Mouse (Mus musculus) telencephalon, adult 2 months (tissue): ENCODE results near the gene Sorbs1.

ENCODE experiments used
- DNase-seq: peaks from one replicate; pipeline ENCODE4 v3.0.0-alpha.2; 2011; ENCODE audit warnings: low read depth, low spot score

Sorbs1 gene

DNA sequence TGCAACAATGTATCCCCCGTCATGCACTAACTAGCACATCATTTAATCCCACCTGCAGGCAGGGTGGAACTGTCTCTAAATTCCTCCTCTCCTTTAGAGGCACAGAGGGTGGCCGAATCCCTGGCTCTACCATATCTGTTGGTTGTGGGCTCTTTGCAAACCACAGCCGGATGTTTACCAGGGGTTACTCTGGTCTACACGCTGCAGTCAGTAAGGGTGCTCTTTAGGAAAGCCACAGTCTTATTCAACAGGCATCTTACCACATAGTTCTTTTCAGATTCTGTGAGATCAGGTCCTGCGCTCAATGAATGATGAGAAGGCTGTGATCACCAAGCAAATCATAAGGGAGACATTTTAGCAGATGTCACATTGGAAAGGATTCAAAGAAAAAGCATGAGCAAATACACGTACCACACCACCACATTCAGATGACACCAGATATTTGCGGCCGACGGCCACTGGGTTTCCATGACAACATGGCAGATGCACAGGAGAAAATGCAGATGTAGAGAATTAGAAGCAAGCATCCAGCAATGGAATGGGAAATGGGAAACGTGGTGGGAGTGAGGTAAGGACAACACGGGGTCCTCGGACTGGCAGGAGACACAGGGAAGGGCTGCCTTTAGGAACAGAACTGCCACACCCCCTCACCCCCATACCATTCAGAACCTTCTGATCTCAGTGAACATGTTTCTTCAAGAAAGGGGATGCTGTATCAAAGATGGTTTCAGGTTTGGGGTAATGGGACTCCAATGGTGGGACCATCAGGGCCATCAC lies 213.4 kb downstream of the Sorbs1 start:
- DNase-seq, result no peak

DNA sequence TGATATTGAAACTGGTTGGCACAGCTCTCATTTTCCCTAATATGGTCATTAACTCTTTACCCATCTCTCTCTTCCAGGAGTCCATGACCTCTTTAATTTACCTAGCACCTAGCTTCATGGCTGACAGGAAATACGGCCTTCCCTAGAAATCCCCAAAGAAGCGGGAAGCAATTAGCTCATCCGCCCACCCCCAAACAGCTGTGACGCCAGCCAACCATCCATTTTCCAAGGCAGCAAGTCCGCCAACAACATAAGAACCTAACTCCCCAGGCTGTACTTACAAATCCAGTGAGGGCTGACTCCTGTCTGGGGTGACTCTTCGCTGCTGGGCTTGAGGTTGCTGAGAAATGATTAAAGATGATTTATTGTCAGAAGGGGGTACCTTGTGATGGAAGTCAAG lies 214.4 kb downstream of the Sorbs1 start:
- no peak for DNase-seq

- peak; percentile 95 for DNase-seq
Observed at GRCm38 (mm10) chr19:40298574-40298973, 215.0 kb downstream of the Sorbs1 start.

DNA sequence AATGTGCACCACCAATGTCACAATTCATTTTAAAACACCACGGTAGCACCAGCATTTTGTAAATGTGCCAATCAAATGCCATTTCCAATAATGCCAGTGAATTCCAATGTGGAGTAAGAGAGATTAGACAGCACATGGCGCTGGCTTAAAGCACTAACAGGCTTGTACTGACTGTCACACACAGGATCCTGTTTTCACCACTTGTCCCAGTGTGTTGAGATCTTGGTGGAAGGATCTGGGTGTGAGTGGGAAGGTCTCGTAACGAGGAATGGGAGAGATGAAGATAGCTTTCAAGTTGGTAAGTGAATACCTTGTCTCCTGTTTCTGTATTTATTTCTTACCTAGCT lies 215.8 kb downstream of the Sorbs1 start:
- DNase-seq, result no peak

DNA sequence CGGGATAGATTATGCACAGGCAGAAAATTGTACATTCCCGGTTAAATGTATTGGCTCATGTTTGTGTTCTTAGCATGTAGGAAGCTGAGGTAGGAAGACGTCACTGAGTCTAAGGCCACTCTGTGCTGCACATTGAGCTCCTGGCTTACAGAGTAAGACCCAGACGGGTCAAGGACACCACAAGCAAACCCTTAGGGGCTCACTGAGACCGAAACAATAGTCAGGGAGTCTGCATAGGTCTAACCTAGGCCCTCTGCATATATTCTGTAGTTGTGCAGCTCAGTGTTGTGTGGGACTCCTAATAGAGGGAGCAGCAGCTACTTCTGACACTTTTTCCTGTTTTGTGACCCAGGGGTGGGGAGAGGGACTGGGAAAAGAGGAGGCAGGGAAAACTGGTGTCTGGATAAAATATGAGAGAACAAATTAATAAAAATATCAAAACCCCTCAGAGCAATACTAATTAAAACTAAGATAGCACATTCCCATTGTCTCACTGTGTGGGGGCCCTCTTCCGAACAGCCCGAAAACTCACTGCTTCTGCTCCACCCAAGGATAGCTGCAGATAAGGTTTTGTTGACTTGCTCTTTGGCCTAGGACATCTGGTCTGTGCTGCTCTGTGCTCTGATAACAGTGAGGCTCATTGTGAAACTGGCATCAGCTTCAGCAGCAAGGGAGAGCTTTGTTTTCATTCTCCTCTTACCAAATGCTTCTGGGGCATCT lies 216.3 kb downstream of the Sorbs1 start:
- DNase-seq, result no peak

- DNase-seq, result no peak
Observed at GRCm38 (mm10) chr19:40294231-40294630, 219.3 kb downstream of the Sorbs1 start.

- DNase-seq, result no peak
Observed at GRCm38 (mm10) chr19:40293791-40294190, 219.8 kb downstream of the Sorbs1 start.

GRCm38 (mm10) chr19:40290099-40290724 lies 223.4 kb downstream of the Sorbs1 start:
- no peak for DNase-seq

GRCm38 (mm10) chr19:40288415-40288814 lies 225.2 kb downstream of the Sorbs1 start:
- no peak for DNase-seq

DNA sequence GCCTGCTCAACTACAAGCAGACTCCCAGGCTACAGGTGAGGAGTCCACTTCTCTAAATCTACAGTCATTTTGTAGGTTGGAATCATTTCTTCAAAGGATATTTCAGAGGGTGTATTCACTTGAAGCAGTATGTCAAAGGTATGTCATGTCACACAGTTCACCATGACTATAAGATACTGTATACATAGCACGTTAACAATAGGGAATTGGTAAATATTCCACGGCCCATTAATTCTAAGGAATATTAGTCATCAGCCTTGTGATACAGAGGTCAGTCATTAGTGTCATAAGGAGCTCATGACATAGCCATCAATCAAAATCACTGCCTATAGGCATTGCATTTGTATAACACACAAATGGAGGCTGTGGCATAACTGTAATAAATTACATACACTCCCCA lies 228.9 kb downstream of the Sorbs1 start:
- no peak for DNase-seq

GRCm38 (mm10) chr19:40283415-40283814 lies 230.2 kb downstream of the Sorbs1 start:
- no peak for DNase-seq

GRCm38 (mm10) chr19:40278372-40279023 lies 235.1 kb downstream of the Sorbs1 start:
- no peak for DNase-seq

GRCm38 (mm10) chr19:40277494-40277893 lies 236.1 kb downstream of the Sorbs1 start:
- DNase-seq, result no peak

DNA sequence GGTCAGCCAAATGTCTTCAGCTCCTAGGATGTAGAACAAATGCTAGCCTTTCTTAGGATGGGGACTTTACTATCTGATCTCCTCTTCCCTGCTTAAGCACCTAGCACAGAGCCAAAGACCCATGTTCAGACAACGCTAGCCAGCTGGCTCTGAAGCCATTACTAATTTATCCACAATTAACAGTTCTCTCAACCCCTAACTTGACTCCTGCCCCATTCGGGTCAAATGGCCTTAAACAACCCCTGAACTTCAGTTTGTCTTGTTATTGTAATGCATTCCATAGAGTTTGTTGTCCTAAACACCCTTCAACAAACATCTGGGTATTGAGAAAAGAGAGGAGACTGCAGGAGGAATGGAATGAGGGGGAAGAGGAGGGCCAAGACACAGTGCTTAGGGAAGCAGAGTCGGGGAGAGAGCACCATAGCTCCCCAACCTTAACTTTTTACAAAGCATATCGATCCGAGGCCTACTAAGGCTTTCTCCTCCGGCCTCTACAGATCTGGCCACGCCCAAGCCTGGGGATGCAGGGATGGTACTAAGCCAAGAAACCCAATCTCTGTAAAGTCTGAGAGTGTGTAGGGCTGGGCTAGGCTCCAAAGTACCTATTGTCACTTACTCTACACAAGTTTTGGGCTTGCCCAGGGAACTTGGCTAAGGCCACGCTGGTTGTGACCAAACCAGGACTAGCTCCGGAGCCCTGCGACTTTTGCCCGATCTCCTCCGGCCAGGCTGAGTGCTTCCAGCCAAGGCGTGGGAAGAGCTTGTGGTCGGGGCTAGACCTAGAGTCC lies 238.0 kb downstream of the Sorbs1 start:
- DNase-seq, result no peak

GRCm38 (mm10) chr19:40272674-40273073 lies 240.9 kb downstream of the Sorbs1 start:
- DNase-seq, result no peak

GRCm38 (mm10) chr19:40271308-40271892 lies 242.2 kb downstream of the Sorbs1 start, which contains the start of gene Pdlim1:
TSS of gene Pdlim1 (minus strand) at chr19:40271842.
- DNase-seq, result no peak

DNA sequence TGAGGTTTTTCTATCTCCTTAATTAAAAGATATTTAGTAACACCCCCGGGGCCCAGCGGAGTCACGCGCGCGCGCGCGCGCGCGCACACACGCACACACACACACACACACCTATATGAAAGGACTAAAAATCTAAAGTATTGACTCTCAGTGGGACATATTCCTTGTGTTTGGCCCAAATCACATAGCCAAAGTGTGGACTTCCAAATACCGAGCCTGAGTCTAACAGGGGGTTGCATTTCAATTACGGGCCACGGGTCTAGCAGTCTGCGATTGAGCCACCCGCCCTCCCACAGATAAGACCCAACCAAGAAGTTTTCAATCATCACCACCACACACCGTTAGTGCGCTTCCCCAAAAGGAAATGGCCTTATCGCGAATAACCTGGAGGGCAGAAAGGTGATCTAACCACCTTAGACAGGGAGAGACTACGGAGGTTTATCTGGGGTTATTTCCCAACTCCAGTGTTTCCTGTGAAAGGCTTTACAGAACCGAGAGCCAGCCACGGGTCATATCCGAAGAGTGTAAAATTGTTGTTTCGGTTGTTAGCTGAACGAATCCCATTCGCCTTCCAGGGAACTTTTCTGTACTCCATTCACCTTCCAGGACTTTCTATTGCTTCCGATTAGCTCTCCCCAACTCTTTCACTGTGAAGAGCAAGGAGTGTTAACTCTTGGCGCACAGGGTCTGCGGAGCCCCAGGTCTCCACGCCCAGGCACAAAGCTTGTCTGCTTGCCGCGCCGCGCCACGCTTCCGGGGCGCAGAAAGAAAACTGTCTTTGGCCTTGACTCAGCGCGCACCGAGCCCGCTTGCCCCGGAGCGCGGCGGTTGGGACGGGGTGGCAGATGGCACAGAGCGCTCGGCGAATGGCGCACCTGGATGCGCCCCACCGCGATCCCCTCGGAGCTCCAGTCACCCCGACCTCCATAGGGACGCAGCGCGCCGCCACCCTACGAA lies 242.9 kb downstream of the Sorbs1 start:
- no peak for DNase-seq

GRCm38 (mm10) chr19:40269526-40269925 lies 244.1 kb downstream of the Sorbs1 start:
- no peak for DNase-seq

DNA sequence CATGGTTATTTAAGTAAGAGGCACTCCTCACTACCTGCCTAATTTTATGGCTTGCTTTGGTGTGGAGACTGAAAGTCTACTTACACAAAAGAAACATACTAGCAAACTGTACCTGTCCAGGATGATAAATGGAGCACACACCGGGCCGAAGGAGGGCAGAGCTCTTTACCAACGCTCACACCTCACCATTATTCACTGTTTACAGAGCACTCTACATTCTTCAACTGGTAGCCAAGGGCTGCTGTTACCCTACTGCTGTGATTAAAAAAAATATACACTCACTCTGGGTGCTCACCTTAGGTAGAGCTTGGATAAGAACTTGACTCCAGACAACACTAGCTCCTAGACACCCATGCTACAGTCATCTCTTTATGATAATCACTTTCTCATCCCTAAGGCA lies 245.1 kb downstream of the Sorbs1 start:
- DNase-seq, result no peak

DNA sequence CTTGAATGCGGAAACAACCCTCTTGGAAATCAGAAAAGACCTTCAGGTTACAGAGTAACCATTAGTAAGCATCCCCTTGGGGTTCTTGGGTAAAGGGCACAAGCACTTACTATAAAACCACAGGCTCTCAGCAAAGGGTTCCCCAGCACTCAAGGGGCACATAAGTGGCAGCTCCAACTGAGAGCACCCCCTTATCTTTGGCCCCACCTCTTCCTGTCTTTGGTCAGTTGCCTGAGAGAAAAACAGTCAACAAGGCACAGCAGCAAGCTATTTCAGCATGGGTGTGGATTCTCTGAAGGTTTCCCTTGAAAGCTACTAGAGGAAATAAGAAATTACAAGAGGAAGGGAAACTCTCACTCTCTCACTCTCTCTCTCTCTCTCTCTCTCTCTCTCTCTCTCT lies 246.2 kb downstream of the Sorbs1 start:
- DNase-seq, result no peak
